Mouse (Mus musculus) hindbrain, embryonic 11.5 days (tissue): ENCODE data around the gene Igfbp1. TPM values are rescaled to one million over a fixed set of nuclear protein-coding genes. Genes with fewer than 3 reads are reported as not detected.

ENCODE experiments used
- ATAC-seq: fragments of 200-750 bp; cut with Nextera tagmentation; 2 replicates; pipeline ENCODE4 v1.8.0; 2017; ENCODE audit warnings: mild to moderate bottlenecking, moderate TSS enrichment, moderate library complexity; ENCODE audit not compliant: low FRiP score
- DNase-seq: peaks from one replicate; pipeline ENCODE4 v3.0.0-alpha.2; 2015; ENCODE audit warnings: low spot score
- H3K27ac ChIP-seq: fragments of 300-500 bp; sonication (generic); 2 replicates; pipeline ENCODE4 v1.5.1; 2014; ENCODE audit warnings: mild to moderate bottlenecking, low read depth, low read length
- H3K27me3 ChIP-seq: fragments of 300-500 bp; sonication (generic); 2 replicates; pipeline ENCODE4 v1.6.1; 2014; ENCODE audit warnings: mild to moderate bottlenecking, low read length, moderate library complexity, mixed read lengths; ENCODE audit not compliant: control insufficient read depth, insufficient read depth
- H3K36me3 ChIP-seq: fragments of 300-500 bp; sonication (generic); 2 replicates; pipeline ENCODE4 v1.6.1; 2014; ENCODE audit warnings: mild to moderate bottlenecking, low read length, moderate library complexity, mixed read lengths; ENCODE audit not compliant: control insufficient read depth, insufficient read depth
- H3K4me1 ChIP-seq: fragments of 300-500 bp; sonication (generic); replicated peaks from 2 replicates; pipeline ENCODE4 v1.6.1; 2014; ENCODE audit warnings: low read length, mixed read lengths; ENCODE audit not compliant: control insufficient read depth, insufficient read depth
- H3K4me2 ChIP-seq: fragments of 300-500 bp; sonication (generic); replicated peaks from 2 replicates; pipeline ENCODE4 v1.6.1; 2014; ENCODE audit warnings: mild to moderate bottlenecking, low read depth, low read length
- H3K4me3 ChIP-seq: fragments of 300-500 bp; sonication (generic); 2 replicates; pipeline ENCODE4 v1.5.1; 2014; ENCODE audit warnings: low read depth, low read length
- H3K9ac ChIP-seq: fragments of 300-500 bp; sonication (generic); 2 replicates; pipeline ENCODE4 v1.6.1; 2014; ENCODE audit warnings: low read depth, low read length
- H3K9me3 ChIP-seq: fragments of 300-500 bp; sonication (generic); 2 replicates; pipeline ENCODE4 v1.6.1; 2016; ENCODE audit warnings: low read length; ENCODE audit not compliant: control insufficient read depth
- WGBS: fragments of 180-500 bp; shearing (Covaris S2); extraction: QIAGEN DNeasy Blood & Tissue Kit; methylation state at CpG from one replicate; pipeline ENCODE4 v1.1.7; 2014; 5-methylcytosine and 5-hydroxymethylcytosine counted together
- polyA plus RNA-seq: library from polyadenylated mRNA; unstranded; fragments of >200 nt; fragmentation: Nextera tagmentation; extraction: Ambion mirVana; gene quantifications from 2 replicates; pipeline ENCODE4 v1.2.1, GENCODE M21; 2014

The Igfbp1 gene
- polyA plus RNA-seq, 1 experiment from 2014 or later = 0.14 TPM

DNA sequence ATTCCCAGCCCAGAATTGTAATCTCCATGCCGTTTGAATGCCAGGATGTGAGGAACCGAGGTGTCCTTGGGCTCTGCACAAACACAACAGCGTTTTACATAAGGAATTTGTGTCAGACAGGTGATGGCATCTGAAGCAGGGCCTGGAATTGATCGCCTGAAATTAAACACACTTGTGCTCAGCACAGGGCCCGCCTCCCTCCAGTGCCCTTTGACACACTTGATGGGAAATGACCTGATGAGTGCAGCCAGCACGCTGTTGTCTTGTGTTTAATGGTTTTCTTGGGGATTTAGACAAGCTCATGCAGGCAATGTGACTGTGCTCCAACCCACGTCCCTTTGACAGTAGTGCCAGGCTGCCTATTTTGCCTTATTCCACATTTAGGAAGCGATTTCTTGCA lies 10.1 kb upstream of the Igfbp1 start:
- Histone ChIP-seq H3K27me3 (no peaks in the 10 kb centered on the region), H3K9me3 (no peaks in the 10 kb centered on the region), H3K36me3 (no peaks in the 10 kb centered on the region), H3K9ac (no peak overlapping the region), H3K27ac (no peak overlapping the region), H3K4me2 (no peak overlapping the region), H3K4me1 (no peaks in the 10 kb centered on the region), H3K4me3 (no peak overlapping the region)
- no peak for ATAC-seq
- no peak for DNase-seq
- WGBS = 75% methylated on average over 8 of the region's 8 CpGs

DNA sequence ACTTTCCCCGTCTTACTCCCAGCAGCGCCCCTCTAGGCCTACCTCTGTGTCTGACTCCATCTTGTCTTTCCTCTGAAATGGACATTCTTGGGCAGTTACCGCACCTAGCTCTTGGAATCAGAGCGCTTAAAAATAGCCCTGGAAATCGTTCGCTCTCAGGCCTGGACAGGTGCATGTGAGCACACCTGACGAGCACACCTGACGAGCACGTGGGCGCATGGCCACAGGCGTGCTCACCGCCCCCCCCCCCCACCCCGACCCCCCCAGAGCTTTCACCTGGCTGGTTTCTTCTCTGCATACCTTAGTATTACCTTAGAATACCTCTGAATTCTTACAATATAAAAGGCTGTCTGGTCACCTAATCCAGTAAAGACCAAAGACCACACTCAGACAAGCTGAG lies 9.1 kb upstream of the Igfbp1 start, which contains the start of gene Gm11985:
TSS of gene Gm11985 (minus strand) at position 101 of the 400 bp plus-strand sequence.
- Histone ChIP-seq H3K4me1 (no peaks in the 10 kb centered on the region), H3K9me3 (no peaks in the 10 kb centered on the region), H3K9ac (no peak within 1 kb of the TSS), H3K27ac (no peak within 1 kb of the TSS), H3K4me3 (no peak within 1 kb of the TSS), H3K27me3 (no peaks in the 10 kb centered on the region), H3K36me3 (no peaks in the 10 kb centered on the region), H3K4me2 (no peak within 1 kb of the TSS)
- ATAC-seq (no peak), DNase-seq (no peak)
- WGBS = 86% methylated on average over 13 of the region's 13 CpGs

DNA sequence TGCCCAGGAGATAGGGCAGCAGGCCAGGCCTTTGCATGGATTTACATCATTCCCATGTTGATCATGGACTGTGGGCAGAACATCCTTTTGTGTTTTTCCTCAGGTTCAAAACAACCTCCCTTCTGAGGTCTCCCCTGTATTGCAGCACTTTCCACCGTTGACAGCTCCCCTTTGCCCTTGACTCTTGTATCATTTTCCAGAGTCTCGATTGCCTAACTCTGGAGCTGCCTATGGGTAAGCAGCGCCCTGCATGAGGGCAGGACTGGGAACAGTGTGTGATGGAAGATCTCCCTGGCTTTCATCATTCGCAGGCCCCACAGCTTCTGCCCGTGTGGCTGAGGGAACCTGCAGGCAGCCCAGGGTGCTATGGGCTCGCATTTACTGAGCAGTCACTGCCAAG lies 4.9 kb upstream of the Igfbp1 start:
- Histone ChIP-seq H3K9ac (no peak overlapping the region), H3K27ac (no peak overlapping the region), H3K4me1 (no peaks in the 10 kb centered on the region), H3K9me3 (no peaks in the 10 kb centered on the region), H3K36me3 (no peaks in the 10 kb centered on the region), H3K4me3 (no peak overlapping the region), H3K27me3 (no peaks in the 10 kb centered on the region), H3K4me2 (no peak overlapping the region)
- WGBS = 67% methylated on average over 6 of the region's 6 CpGs
- DNase-seq = no peak
- ATAC-seq = no peak

DNA sequence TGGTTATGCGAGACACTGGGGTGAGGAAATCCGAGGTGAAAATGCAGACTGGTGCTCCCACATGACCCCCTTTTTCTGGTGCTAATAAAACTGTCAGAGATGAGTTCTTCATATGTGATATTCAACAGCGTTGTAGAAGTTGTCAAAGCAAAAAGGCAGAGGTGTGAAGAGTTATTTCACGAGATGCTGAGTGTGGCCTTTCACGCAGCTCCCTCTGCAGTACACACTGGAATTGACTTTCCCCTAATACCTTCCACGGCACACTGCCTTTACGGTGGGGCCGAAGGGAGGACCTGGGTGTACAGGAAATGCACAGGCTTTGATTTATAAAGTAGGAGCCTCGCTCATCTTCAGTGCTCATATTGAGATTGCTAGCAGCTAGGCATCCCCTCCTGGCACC lies 4.4 kb upstream of the Igfbp1 start:
- 80% methylated on average over 9 of the region's 9 CpGs for WGBS
- Histone ChIP-seq H3K4me1 (no peaks in the 10 kb centered on the region), H3K36me3 (no peaks in the 10 kb centered on the region), H3K4me3 (no peak overlapping the region), H3K27ac (no peak overlapping the region), H3K27me3 (no peaks in the 10 kb centered on the region), H3K4me2 (no peak overlapping the region), H3K9me3 (no peaks in the 10 kb centered on the region), H3K9ac (no peak overlapping the region)
- DNase-seq (no peak), ATAC-seq (no peak)

DNA sequence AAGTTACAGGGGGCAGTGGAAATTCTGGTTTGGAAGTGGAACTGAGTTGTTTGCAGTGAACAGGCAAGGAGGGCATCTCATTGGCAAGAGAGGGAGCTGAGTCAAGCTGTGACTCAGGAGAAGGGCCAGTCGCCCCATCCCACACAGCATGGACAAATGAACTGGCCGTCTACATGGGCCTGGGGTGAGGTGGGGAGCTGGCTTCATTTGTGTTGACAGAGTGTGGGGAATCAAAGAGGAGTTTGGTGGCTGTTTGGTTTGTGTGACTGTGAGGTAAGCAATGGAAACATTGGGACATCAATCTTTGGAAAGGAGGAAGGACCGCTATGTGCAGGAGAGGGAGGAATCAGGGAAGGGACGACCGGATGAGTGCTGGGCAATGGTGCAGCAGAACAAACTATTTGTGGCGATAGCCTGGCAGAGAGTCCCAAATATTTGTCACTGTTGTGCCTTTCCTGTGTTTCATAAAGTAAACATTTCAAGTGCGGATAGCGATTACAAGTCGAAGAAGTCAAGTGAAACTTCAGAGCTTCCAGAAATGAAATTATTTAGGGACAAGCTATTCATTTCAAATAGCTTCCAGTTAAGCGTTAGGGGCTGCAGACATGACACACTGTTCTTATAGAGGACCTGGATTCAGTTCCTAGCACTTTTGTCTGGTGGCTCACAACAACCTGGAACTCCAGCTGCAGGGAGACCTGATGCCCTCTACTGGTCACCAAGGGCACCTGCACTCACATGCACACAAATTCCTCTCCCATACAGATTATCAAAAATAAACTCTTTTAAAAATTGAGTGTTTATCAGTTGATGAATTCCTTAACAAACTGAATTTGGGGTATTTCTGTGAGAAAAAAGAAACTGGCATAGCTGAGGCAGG lies 2.9 kb upstream of the Igfbp1 start:
- no peak overlapping the region for H3K4me2 ChIP-seq
- no peaks in the 10 kb centered on the region for H3K27me3 ChIP-seq
- H3K27ac ChIP-seq = no peak overlapping the region
- ATAC-seq = no peak
- no peak overlapping the region for H3K4me3 ChIP-seq
- WGBS = 93% methylated on average over 10 of the region's 10 CpGs
- H3K36me3 ChIP-seq = no peaks in the 10 kb centered on the region
- no peaks in the 10 kb centered on the region for H3K9me3 ChIP-seq
- no peaks in the 10 kb centered on the region for H3K4me1 ChIP-seq
- H3K9ac ChIP-seq = no peak overlapping the region
- no peak for DNase-seq

DNA sequence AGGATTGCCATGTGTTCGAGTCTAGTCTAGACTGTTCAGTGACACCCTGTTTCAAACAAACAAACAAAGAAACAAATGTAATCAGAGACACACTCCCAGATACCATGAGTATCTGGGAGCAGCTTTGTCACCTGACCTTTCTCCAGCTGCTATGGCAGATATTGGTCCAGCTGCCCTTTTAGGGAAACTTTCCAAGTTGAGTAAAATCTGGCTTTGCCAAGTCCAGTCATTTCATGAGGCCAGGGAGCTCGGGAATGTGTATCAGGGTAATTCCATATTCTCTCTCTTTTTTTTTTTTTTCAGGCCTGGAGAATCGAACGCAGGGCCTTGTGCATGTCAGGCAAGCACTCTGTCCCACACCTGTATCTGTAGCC lies 2.3 kb upstream of the Igfbp1 start:
- DNase-seq (no peak), ATAC-seq (no peak)
- H3K27me3 ChIP-seq = no peaks in the 10 kb centered on the region
- H3K9me3 ChIP-seq = no peaks in the 10 kb centered on the region
- no peak overlapping the region for H3K9ac ChIP-seq
- no peak overlapping the region for H3K27ac ChIP-seq
- no peaks in the 10 kb centered on the region for H3K36me3 ChIP-seq
- no peak overlapping the region for H3K4me2 ChIP-seq
- WGBS = 94% methylated on average over 4 of the region's 4 CpGs
- no peaks in the 10 kb centered on the region for H3K4me1 ChIP-seq
- H3K4me3 ChIP-seq = no peak overlapping the region

DNA sequence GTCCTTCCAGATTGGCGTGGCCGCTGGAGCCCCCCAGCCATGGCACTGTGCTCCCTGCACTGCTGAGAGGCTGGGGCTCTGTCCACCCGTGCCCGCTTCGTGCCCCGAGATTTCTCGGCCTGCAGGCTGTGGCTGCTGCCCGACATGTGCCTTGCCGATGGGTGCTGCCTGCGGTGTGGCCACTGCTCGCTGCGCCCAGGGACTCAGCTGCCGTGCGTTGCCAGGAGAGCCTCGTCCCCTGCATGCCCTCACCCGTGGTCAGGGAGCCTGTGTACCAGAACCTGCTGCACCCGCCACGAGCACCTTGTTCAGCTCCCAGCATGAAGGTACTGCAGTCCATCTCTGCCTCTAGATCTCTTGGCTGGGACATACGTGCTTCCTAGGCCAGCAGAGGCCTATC lies 424 bp downstream of the Igfbp1 start:
- Histone ChIP-seq H3K4me3 (no peak overlapping the region), H3K9ac (no peak overlapping the region), H3K27ac (no peak overlapping the region), H3K36me3 (no peaks in the 10 kb centered on the region), H3K4me1 (no peaks in the 10 kb centered on the region), H3K4me2 (no peak overlapping the region), H3K27me3 (no peaks in the 10 kb centered on the region), H3K9me3 (no peaks in the 10 kb centered on the region)
- no peak for ATAC-seq
- 89% methylated on average over 19 of the region's 19 CpGs for WGBS
- no peak for DNase-seq

DNA sequence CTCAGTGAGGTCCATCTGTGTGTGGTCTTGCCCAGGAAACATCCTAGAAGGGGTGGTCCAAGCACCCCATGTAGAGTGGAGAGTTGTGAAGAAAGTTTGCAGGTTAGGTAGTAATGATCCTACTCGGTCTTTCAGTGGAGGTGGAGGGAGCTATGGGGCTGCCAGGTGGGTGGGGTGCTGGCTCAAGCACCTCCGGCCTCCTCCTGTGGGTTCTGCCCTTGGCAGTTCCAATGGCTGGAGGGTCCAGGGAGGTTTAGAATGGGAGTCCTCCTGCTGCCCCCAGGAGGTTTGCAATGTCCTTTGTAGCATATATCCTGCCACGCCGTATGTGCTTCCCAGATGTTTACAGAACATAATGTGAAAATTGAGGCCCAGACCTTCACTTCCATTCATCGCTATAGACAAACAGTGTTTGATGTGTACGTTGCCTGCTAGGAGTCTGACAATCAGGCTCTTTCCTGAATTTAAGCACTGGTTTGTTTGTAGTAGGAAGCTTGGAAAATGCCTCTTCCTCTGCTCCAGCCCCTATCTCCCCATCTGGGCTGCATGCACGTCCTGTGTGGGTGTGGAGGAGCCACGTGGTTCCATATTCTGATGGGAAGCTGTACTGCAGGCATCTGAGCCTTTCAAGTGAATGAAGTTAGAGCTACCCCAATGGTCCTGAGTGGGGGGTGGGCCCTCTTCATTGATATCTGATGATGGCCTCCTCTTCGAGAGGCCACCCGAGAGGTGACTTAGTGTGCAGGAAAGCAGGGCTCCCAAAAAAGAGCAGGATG lies 1.1 kb downstream of the Igfbp1 start:
- no peaks in the 10 kb centered on the region for H3K36me3 ChIP-seq
- H3K27ac ChIP-seq = no peak overlapping the region
- no peak for DNase-seq
- ATAC-seq = no peak
- H3K9me3 ChIP-seq = no peaks in the 10 kb centered on the region
- H3K4me3 ChIP-seq = no peak overlapping the region
- WGBS = 85% methylated on average over 10 of the region's 10 CpGs
- H3K9ac ChIP-seq = no peak overlapping the region
- no peaks in the 10 kb centered on the region for H3K4me1 ChIP-seq
- H3K4me2 ChIP-seq = no peak overlapping the region
- no peaks in the 10 kb centered on the region for H3K27me3 ChIP-seq
